Mouse (Mus musculus) bone marrow, adult 2 months (tissue): ENCODE results near the gene Srrm1.

Source experiments
- CTCF ChIP-seq: fragments of 200-500 bp; IDR thresholded peaks from 2 replicates; pipeline ENCODE4 v1.5.1; 2011; ENCODE audit warnings: low read length, control low read depth; ENCODE audit not compliant: control insufficient read depth, insufficient read depth
- POLR2A ChIP-seq: fragments of 200-500 bp; IDR thresholded peaks from 2 replicates; pipeline ENCODE4 v1.6.1; 2011; ENCODE audit warnings: low read depth, mild to moderate bottlenecking, control low read depth, low read length, borderline replicate concordance; ENCODE audit not compliant: control insufficient read depth

DNA sequence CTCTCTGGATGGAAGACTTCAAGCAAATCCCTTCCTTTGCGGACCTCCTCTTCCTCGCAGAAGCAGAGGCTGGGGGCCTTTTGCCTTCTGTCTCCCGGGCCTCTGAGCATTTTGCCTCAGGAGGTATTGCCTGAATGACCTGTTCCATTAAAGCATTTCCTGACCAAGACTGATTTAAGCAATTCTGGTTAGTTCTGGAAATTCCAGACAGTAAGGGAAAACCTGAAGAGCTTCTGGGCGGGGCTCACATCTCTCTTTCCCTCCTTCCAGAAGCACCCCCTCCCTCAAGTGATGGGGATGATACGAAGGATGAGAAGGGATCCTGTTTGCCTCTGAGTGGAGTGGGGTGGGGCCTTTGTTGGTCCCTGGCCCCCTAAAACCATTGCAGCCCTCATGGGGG lies 43.4 kb downstream of the Srrm1 start:
- TF ChIP-seq POLR2A = no peak
- TF ChIP-seq CTCF = no peak
